Mouse (Mus musculus) gastrocnemius, adult 2 months (tissue): ENCODE data around the gene Chrm4. TPM values are rescaled to one million over a fixed set of nuclear protein-coding genes. Genes with fewer than 3 reads are reported as not detected.

Experiments
- DNase-seq: peaks from one replicate; pipeline ENCODE4 v3.0.0; 2022
- H3K27ac ChIP-seq: fragments of 200-600 bp; 2 replicates; pipeline ENCODE4 v1.8.1; 2022; ENCODE audit warnings: mild to moderate bottlenecking
- H3K4me3 ChIP-seq: fragments of 200-600 bp; 2 replicates; pipeline ENCODE4 v1.8.1; 2022; ENCODE audit warnings: mild to moderate bottlenecking, moderate library complexity
- CTCF ChIP-seq: fragments of 200-600 bp; IDR thresholded peaks from 2 replicates; pipeline ENCODE4 v1.8.1; 2022; ENCODE audit warnings: antibody characterized with exemption, mild to moderate bottlenecking, moderate library complexity
- intact Hi-C: fragments of 180-260 bp; cut with DNase I; formaldehyde crosslinking; loops from one replicate; pipeline ENCODE4 v1.15.1; 2025
- microRNA-seq: library from miRNA; unstranded; fragments of <30 nt; microRNA quantifications from one replicate; pipeline ENCODE4 v1.2.0, GENCODE M21; 2021
- total RNA-seq, 2 experiments: library from RNA; stranded (reverse); gene quantifications; 2 replicates each; pipeline ENCODE4 v1.2.3; 2021

Chrm4 gene
- total RNA-seq, 2 experiments from 2014 or later = not detected

GRCm38 (mm10) chr2:91963443-91963932 lies 36.4 kb downstream of the Chrm4 start:
- intact Hi-C loops = no loop called here
- peak; percentile 92 for TF ChIP-seq CTCF
- H3K4me3 ChIP-seq = peak overlapping the region; percentile 92
- peak; percentile 98 for DNase-seq
- peak overlapping the region; percentile 89 for H3K27ac ChIP-seq

GRCm38 (mm10) chr2:91964610-91965204 lies 37.7 kb downstream of the Chrm4 start:
- H3K27ac ChIP-seq = peak overlapping the region; percentile 89
- intact Hi-C loops = no loop called here
- no peak for TF ChIP-seq CTCF
- DNase-seq = no peak
- H3K4me3 ChIP-seq = peak overlapping the region; percentile 92

GRCm38 (mm10) chr2:91965417-91965816 lies 38.4 kb downstream of the Chrm4 start:
- H3K27ac ChIP-seq = peak overlapping the region; percentile 89

GRCm38 (mm10) chr2:91966367-91966766 lies 39.3 kb downstream of the Chrm4 start:
- TF ChIP-seq CTCF = no peak
- no peak for DNase-seq
- Histone ChIP-seq H3K4me3 (no peak overlapping the region), H3K27ac (peak overlapping the region; percentile 65)
- intact Hi-C loops = no loop called here

More at GRCm38 (mm10) chr2:91965417-91965816, 38.4 kb downstream of the Chrm4 start:
- TF ChIP-seq CTCF = no peak
- H3K4me3 ChIP-seq = peak overlapping the region; percentile 92
- intact Hi-C loops = no loop called here
- DNase-seq = peak; percentile 74

GRCm38 (mm10) chr2:91967962-91968361 lies 40.9 kb downstream of the Chrm4 start:
- H3K4me3 ChIP-seq = no peak overlapping the region
- H3K27ac ChIP-seq = peak overlapping the region; percentile 85
- TF ChIP-seq CTCF = no peak
- intact Hi-C loops = no loop called here
- DNase-seq = peak; percentile 54

- Histone ChIP-seq H3K4me3 (peak overlapping the region; percentile 57), H3K27ac (peak overlapping the region; percentile 94)
- intact Hi-C loops = no loop called here
- peak; percentile 88 for DNase-seq
- TF ChIP-seq CTCF = no peak
These were observed 44.4 kb downstream of the Chrm4 start for GRCm38 (mm10) chr2:91971231-91972097.

GRCm38 (mm10) chr2:91972121-91972566 lies 45.1 kb downstream of the Chrm4 start:
- TF ChIP-seq CTCF = no peak
- Histone ChIP-seq H3K27ac (peak overlapping the region; percentile 94), H3K4me3 (no peak overlapping the region)
- intact Hi-C loops = no loop called here
- no peak for DNase-seq

- DNase-seq = no peak
- Histone ChIP-seq H3K27ac (no peak overlapping the region), H3K4me3 (no peak overlapping the region)
- TF ChIP-seq CTCF = no peak
- intact Hi-C loops = no loop called here
These were observed 46.5 kb downstream of the Chrm4 start for GRCm38 (mm10) chr2:91973416-91974135.

GRCm38 (mm10) chr2:91975581-91976541 lies 48.8 kb downstream of the Chrm4 start, which contains the start of gene Dgkz:
Dgkz (minus strand) TSS chr2:91975864.
- H3K27ac ChIP-seq = no peak within 1 kb of the TSS
- H3K4me3 ChIP-seq = peak within 1 kb of the TSS; percentile 66
- peak; percentile 43 for DNase-seq
- no peak for TF ChIP-seq CTCF
- intact Hi-C loops = no loop called here

- DNase-seq = no peak
- intact Hi-C loops = no loop called here
- H3K27ac ChIP-seq = no peak overlapping the region
- TF ChIP-seq CTCF = no peak
- no peak overlapping the region for H3K4me3 ChIP-seq
These were observed 50.9 kb downstream of the Chrm4 start for GRCm38 (mm10) chr2:91977960-91978359.

Small RNA genes within 50 kb of the gene (microRNA-seq; reads per million reads assigned to microRNA genes)
- gene Mir6999 = not detected

Other genes starting within 250 kb of the Chrm4 start
- gene Atg13, start 216.7 kb upstream of the Chrm4 start, total RNA-seq = 10 to 100 TPM; 32.2 to 36.2 TPM
- 1 to 10 TPM; 4.9 to 5.6 TPM for gene Harbi1, start 216.4 kb upstream of the Chrm4 start, total RNA-seq
- 10 to 100 TPM; 16.7 to 18.1 TPM for gene Ambra1, start 197.1 kb upstream of the Chrm4 start, total RNA-seq
- gene Mdk, start 5.0 kb downstream of the Chrm4 start, total RNA-seq = under 1 TPM; 0.51 to 0.92 TPM
- gene Gm9821, start 18.5 kb downstream of the Chrm4 start, total RNA-seq = not detected
- gene Dgkz, start 48.6 kb downstream of the Chrm4 start, total RNA-seq = 10 to 100 TPM; 33.7 to 37.5 TPM
- gene Creb3l1, start 97.3 kb downstream of the Chrm4 start, total RNA-seq = 1 to 10 TPM; 2.2 to 6.6 TPM
- 10 to 100 TPM; 23.5 to 25.1 TPM for gene Phf21a, start 165.9 kb downstream of the Chrm4 start, total RNA-seq